Mouse (Mus musculus) urinary bladder, postnatal 0 days (tissue): ENCODE data around the gene Clvs2. TPM values are rescaled to one million over a fixed set of nuclear protein-coding genes. Genes with fewer than 3 reads are reported as not detected.

ENCODE experiments used
- polyA plus RNA-seq: library from polyadenylated mRNA; unstranded; fragments of >200 nt; fragmentation: Nextera tagmentation; extraction: Ambion mirVana; gene quantifications from 2 replicates; pipeline ENCODE4 v1.2.1, GENCODE M21; 2015

The Clvs2 gene
- polyA plus RNA-seq, result 0.06 TPM in 1 of 2 replicates, not detected in the other

DNA sequence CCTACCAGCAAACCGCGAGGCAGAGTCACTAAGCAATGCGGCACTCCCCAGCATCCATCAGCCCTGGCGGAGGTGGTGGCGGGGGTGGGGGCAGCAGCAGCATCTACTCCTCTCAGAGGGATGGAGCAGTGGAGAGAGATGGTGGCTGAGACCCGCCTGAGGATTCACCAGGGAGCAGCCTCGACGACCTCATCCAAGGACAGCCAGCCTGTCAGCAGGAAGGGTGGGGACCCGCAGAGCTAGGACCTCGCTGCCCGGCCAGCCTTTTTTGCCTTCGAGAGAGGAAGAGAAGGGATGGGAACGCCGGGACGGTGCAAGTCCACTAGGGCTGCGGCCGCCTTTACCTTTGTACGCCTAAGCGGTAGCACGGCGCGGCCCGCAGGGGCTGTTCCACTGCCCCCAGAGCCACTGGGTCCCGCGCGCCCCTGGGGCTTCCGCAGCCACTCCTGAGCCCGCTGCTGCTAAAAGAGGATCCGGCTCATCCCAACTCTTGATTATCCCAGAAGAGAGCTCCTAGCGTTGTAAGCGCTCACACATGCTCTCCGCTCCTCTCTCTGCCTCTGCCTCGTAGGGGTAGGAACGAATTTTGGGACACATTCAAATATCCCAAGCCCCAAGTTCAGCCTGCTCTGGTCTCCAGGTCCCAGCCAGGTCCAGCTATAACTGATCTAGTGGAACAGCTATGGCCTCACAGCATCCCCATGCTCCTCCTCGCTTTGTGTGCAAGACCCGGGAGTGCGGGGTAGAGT is at the start of gene Clvs2:
TSS of gene Clvs2 (minus strand) at position 639 of the 749 bp plus-strand sequence.

Other genes starting within 250 kb of the Clvs2 start
- not detected in 2 replicates for gene Sult3a2, start 161.9 kb upstream of the Clvs2 start, polyA plus RNA-seq
- not detected in 2 replicates for gene Sult3a1, start 233.0 kb upstream of the Clvs2 start, polyA plus RNA-seq